Mouse (Mus musculus) spleen, postnatal 10 days (tissue): ENCODE measurements around the gene Cnnm3.
A peak's percentile ranks its signal among the peaks of the same experiment; 100 is the strongest.

Experiments used
- DNase-seq, 2 experiments: peaks; one replicate each; pipeline ENCODE4 v3.0.0; 2021 to 2022; ENCODE audit warnings: low spot score in 2 of 2

Gene Cnnm3

DNA sequence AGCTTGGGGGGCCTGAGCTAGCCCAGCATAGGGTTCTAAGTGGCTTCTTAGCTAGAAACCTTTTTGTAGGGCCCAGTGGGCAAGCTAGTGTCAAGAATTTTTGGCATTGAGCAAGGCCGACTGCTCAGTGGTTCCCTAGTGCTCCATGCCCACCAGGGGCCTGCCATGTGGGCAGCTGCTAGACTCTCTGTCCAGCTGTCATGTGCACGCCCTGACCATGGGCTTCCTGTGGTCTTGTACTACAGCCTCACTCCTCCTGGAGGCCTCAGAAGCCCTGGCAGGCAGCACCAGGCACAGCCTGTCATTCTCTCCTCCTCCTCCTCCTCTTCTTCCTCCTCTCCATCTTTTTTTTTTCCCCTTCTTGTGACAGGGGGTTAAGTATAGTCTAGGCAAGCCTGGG is 14.4 kb upstream of the Cnnm3 start:
- no peak for DNase-seq

DNA sequence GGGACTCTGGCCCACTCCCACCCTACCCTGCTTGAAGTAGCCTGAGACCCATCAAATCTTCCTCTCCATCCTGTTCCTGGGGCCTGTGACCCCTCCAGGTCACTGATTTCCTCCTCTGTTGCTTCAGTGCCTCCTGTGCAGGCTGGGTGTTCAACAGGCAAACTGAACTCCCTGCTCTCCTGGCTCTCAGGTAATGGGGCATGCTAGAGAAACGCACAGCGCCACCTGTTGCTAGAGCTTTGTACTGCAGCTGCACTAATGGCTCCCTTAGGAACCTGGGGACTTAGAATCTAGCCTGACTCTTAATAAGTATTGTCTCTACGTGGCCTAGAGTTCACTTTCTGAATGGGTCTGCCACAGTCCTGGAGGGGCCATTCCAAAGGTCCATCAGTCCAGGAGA is 10.4 kb upstream of the Cnnm3 start:
- DNase-seq, result peak; percentile 76 to 85

DNA sequence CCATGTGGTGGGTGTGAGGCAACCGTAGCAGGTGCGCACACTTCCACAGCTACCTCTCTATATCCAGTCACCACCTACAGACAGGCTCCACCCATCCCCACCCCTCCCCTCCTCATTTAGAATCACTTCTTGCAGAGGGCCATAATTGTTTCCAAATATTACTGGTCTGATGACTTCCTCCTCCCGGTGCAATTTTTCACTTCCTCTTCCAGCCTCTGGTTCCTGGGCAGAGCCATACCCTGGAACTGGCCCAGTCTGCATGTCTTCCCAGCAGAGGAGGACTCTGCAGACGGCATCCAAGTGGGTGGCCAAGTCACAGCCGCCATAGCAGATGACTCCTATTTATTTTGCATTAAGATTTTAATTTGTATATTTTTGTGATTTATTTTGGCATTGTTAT is 3.4 kb upstream of the Cnnm3 start:
- no peak for DNase-seq

- DNase-seq, result peak; percentile 56 to 61
Observed at GRCm38 (mm10) chr1:36512089-36512965, 660 bp downstream of the Cnnm3 start.

DNA sequence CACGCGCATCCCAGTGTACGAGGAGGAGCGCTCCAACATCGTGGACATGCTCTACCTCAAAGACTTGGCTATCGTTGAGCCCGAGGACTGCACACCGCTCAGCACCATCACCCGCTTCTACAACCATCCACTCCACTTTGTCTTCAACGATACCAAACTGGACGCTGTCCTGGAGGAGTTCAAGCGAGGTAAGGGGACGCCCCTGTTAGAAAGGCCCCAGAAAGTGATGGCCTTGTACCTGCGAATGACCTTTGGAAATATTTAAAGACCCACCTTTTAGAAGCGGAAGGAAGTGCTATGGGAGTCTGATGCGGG is 1.3 kb downstream of the Cnnm3 start:
- DNase-seq, result no peak

DNA sequence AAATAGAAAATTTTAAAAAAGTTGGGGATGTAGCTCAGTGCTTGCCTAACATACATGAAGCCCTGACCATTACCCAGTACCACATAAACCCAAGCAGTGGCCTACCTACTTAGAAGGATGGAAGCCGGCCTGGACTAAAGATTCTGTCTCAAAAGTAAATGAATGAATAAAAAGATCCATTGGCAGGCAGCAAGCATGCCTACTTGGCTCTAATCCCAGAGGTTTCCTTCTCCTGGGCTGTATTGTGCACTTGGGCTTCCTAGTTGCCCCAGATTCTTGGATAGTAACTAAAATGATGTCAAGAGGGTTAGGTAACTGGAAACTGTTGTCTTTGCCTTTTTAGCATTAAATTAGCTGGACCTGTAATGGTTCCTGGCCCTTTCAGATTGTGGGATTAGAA is 1.6 kb downstream of the Cnnm3 start:
- no peak for DNase-seq

- DNase-seq, result peak in 1 of 2 experiments; percentile 42
Observed at GRCm38 (mm10) chr1:36513718-36514117, 2.1 kb downstream of the Cnnm3 start.

- DNase-seq, result no peak
Observed at GRCm38 (mm10) chr1:36518259-36518658, 6.6 kb downstream of the Cnnm3 start.

- DNase-seq, result no peak
Observed at GRCm38 (mm10) chr1:36519626-36520025, 8.0 kb downstream of the Cnnm3 start.

DNA sequence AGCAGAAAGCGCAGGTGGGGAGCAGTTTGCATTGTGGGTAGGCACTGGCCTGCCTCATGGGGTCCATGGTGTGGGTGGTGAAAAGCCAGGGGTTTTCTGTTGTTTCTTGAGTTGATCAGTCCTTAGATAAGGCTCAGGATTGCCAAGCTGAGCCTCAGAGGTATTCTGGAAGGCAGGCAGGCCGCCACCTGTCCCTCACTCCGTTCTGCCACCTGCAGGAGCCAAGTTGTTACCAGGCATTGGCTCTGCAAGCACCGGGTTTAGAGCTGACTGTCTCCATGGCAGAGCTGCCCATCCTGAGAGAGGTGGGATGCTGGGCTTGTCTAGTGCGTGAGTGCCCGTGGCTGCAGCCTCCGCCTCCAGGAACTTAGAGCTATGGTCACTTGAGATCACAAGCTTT is 10.5 kb downstream of the Cnnm3 start:
- no peak for DNase-seq

DNA sequence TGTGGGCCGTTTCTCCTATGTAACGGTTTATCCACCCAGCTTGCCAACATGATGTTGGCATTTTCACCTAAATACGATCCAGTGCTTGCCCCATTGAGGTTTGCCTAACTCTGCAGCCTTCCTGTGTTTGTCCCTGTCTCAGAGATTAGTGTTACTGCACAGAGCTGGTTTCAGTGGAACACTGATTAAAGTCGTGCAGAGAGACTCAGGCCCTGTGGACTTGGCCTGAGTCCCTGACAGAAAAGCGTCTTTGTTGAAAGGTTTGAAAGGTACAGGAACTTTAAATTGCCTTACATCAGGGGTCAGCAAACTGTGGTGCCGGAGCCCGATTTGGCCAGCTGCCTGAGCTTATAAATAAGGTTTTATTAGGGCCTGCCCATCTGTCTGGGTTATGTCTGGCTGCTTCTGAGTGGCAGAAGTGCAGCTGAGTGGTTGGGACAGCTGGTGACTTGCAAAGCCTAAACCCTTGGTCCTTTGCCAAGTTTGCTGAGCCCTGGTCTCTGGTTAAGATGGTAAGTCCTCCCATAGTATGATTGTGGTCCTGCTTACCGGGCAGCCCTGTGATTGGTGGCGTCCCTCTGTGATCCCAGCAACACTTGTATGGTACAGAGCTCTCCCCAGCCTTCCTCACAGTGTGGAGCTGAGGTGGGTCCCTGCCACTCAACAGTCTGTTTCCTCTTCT is 11.8 kb downstream of the Cnnm3 start:
- DNase-seq, result no peak

DNA sequence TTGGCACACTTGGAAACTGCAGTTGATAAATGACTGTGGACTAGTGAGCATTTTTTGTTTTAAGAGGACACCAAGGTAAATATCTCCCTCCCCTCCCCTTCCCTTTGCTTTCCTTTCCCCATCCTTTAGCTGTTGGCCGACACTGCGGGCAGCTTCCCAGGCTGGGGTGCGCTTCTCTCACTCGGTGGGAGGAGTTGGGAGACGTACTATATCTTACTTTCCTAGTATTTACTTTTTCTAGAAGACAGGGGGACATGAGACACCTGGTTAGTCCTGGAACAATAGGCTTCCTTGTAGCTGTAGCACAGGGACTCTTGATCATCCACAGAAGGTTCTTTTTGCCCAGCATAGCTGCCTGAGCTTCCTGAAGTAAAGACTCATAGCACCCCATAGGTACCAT is 12.4 kb downstream of the Cnnm3 start:
- DNase-seq, result no peak

- DNase-seq, result no peak
Observed at GRCm38 (mm10) chr1:36525774-36526173, 14.1 kb downstream of the Cnnm3 start.

- DNase-seq, result no peak
Observed at GRCm38 (mm10) chr1:36526903-36527302, 15.2 kb downstream of the Cnnm3 start.

DNA sequence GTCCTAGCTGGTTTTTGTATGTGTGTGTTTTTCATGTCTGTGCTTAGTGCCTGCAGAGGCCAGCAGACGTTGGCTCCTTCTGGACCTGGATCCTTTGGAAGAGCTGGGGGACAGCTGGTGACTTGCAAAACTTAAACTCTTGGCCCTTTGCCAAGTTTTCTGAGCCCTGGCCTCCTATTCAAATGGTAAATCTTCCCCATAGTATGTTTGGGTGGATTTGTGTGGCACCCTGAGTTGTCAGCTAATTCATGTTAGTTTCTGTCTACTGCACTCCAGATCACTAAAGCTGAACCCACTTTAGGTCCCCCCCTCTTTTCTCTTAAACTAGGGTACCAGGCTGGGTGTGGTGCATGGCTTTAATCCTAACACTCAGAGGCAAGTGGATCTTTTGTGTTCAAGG is 16.7 kb downstream of the Cnnm3 start:
- peak in 1 of 2 experiments; percentile 12 for DNase-seq

- no peak for DNase-seq
Observed at GRCm38 (mm10) chr1:36529274-36529673, 17.6 kb downstream of the Cnnm3 start.

GRCm38 (mm10) chr1:36529875-36530274 is 18.2 kb downstream of the Cnnm3 start:
- no peak for DNase-seq

- no peak for DNase-seq
Observed at GRCm38 (mm10) chr1:36530485-36530884, 18.8 kb downstream of the Cnnm3 start.

DNA sequence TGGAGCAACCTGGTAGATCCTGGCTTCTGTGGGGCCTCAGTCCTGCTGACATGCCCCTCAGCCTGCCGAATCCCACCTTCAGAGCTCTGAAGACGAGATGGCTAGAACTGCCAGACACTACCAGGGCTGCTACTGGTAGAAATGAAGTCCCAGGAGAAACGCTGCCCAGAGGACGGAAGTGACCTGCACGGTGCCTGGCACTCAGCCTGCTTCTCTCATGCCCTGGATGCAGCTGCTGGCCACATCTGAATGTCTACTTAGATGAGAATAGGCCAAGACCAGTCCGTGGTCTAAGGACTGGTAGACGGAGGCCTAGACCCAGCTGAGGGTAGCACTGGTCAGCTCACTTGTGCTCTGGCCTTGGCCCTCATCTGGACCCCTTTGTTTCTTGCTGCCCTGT is 19.3 kb downstream of the Cnnm3 start:
- DNase-seq, result no peak

DNA sequence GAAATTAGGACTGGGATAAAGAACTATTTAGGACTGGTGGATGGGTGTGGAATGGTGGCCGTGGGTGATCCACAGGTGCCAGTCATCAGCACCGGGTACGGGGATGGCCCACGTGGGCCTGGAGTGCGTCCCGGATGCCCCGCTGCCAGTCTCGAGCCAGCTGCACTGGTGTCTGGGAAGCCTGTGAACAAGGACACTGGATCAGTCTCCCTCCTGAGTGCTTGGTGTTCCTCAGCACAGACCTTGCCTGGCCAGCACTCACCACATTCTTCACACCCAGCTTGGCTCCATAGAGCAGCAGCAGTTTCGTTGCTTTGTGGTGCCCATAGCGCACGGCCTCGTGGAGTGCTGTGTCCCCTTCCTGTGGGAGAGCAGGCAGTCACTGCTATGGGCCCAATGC is 19.8 kb downstream of the Cnnm3 start:
- DNase-seq, result no peak

DNA sequence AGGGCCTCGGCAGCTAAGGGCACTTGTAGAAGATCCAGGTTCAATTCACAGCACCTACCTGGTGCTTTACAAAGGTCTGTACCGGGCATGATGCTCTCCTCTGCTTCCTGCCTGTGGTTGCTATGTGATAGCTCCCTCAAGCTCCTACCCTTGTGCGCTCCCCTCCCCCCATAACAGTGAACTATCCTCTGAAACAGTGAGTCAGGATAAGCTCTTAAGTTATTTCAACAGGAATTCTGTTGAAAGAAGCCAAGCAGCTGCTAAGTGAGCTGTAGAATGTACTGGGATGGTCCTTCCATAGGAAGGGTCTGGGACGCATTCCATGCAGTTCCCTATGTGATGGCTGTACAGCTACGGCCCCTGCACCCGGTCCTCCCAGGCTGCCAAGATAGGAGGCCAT is 21.9 kb downstream of the Cnnm3 start:
- DNase-seq, result no peak

- no peak for DNase-seq
Observed at GRCm38 (mm10) chr1:36534595-36535058, 23.0 kb downstream of the Cnnm3 start.
